Mouse (Mus musculus) ES-Bruce4 (cell line): ENCODE data around the gene Scd3. TPM values are rescaled to one million over a fixed set of nuclear protein-coding genes. Genes with fewer than 3 reads are reported as not detected.

Source experiments
- H3K27ac ChIP-seq: 2 replicates; pipeline ENCODE4 v1.5.1; 2012; ENCODE audit warnings: low read length, inconsistent platforms; ENCODE audit not compliant: insufficient read depth
- H3K27me3 ChIP-seq: 2 replicates; pipeline ENCODE4 v1.6.1; 2012; ENCODE audit warnings: mild to moderate bottlenecking, low read length, inconsistent platforms; ENCODE audit not compliant: control insufficient read depth, poor library complexity, insufficient read depth, severe bottlenecking
- H3K36me3 ChIP-seq: 2 replicates; pipeline ENCODE4 v1.6.1; 2012; ENCODE audit warnings: inconsistent platforms, mild to moderate bottlenecking, low read length, moderate library complexity; ENCODE audit not compliant: control insufficient read depth, poor library complexity, insufficient read depth, severe bottlenecking
- H3K4me1 ChIP-seq: one replicate; pipeline ENCODE4 v1.8.1; 2011; ENCODE audit warnings: low read length; ENCODE audit not compliant: control insufficient read depth, insufficient read depth
- H3K4me3 ChIP-seq: 2 replicates; pipeline ENCODE4 v1.5.1; 2011; ENCODE audit warnings: low read depth, mild to moderate bottlenecking, low read length
- H3K9ac ChIP-seq: 2 replicates; pipeline ENCODE4 v1.6.1; 2012; ENCODE audit warnings: low read depth, mild to moderate bottlenecking, inconsistent platforms; ENCODE audit not compliant: poor library complexity, severe bottlenecking
- H3K9me3 ChIP-seq: replicated peaks from 2 replicates; pipeline ENCODE4 v1.6.1; 2012; ENCODE audit warnings: mild to moderate bottlenecking, low read length, inconsistent platforms; ENCODE audit not compliant: control insufficient read depth, poor library complexity, insufficient read depth, severe bottlenecking
- CTCF ChIP-seq: IDR thresholded peaks from one replicate; pipeline ENCODE4 v1.8.1; 2011; ENCODE audit warnings: low read depth, low read length
- EP300 ChIP-seq: IDR thresholded peaks from 2 replicates; pipeline ENCODE4 v1.6.1; 2011; ENCODE audit warnings: low read depth, low read length; ENCODE audit not compliant: insufficient read depth
- POLR2A ChIP-seq: IDR thresholded peaks from one replicate; pipeline ENCODE4 v1.8.1; 2011; ENCODE audit warnings: low read length; ENCODE audit not compliant: insufficient read depth
- polyA plus RNA-seq: library from polyadenylated mRNA; stranded (reverse); fragments of >200 nt; gene quantifications from 2 replicates; pipeline ENCODE4 v1.2.4, GENCODE M21; 2011; ENCODE audit warnings: low read depth; ENCODE audit not compliant: missing spikeins, insufficient read depth, insufficient read length

The Scd3 gene
- polyA plus RNA-seq, result 2.0 and 3.3 TPM in 2 replicates

DNA sequence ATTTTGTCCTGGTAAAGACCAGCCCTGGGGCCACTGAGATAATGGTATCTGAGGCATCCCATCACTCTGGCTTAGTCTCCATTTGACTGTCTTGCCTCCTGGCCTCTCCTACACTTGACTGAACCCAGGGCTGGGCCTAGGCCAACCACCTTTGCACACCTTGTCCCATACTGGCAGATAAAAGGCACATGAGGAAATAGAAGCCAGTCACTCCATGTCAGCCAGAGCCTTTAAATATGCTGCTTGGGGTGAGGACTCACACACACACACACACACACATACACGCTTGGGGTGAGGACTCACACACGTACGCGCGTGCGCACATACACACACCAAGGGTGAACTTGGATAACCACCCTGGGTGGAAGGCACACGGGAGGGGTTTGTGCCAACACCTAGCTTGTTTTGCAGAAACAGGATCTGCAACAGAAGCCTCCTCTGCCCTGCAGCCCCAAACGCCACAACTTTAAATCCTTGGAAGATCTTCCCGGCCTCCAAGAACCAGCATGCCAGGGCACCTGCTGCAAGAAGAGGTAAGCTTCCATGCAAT is at the start of gene Scd3:
Gene Scd3 (plus strand): TSS at position 255 of the 550 bp plus-strand sequence.
- Histone ChIP-seq H3K9me3 (no peaks in the 10 kb centered on the region), H3K9ac (no peak within 1 kb of the TSS), H3K36me3 (no peaks in the 10 kb centered on the region), H3K4me3 (no peak within 1 kb of the TSS), H3K27me3 (no peaks in the 10 kb centered on the region; the same call in 1 of the 2 replicates), H3K27ac (no peak within 1 kb of the TSS), H3K4me1 (no peaks in the 10 kb centered on the region)
- TF ChIP-seq POLR2A (no peak), CTCF (no peak), EP300 (no peak)

DNA sequence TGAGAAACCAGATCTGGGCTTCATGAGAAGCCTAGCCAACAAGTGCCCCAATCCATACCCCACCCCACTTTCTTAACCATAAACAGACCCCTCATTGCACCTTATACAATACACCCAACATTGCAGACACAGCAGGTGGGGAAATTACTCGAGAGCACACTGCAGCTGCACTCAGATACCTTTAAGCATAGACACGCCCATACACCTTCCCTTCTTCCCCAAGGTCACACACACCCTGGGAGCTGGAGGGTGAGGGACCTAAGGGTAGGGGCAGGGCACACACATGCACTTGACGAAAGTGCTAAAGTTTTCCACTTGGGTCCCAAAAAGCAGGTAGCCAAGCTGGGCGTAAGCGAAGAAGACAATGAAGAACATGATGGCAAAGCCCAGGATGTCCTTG is 49.3 kb upstream of the Scd3 start:
- H3K4me3 ChIP-seq, result no peak overlapping the region
- no peak for TF ChIP-seq POLR2A
- no peak for TF ChIP-seq EP300
- no peak for TF ChIP-seq CTCF
- H3K4me1 ChIP-seq, result no peaks in the 10 kb centered on the region
- no peak overlapping the region for H3K27ac ChIP-seq
- H3K36me3 ChIP-seq, result no peaks in the 10 kb centered on the region
- no peaks in the 10 kb centered on the region for H3K9me3 ChIP-seq
- no peak overlapping the region for H3K9ac ChIP-seq
- H3K27me3 ChIP-seq, result no peaks in the 10 kb centered on the region; the same call in 1 of the 2 replicates

DNA sequence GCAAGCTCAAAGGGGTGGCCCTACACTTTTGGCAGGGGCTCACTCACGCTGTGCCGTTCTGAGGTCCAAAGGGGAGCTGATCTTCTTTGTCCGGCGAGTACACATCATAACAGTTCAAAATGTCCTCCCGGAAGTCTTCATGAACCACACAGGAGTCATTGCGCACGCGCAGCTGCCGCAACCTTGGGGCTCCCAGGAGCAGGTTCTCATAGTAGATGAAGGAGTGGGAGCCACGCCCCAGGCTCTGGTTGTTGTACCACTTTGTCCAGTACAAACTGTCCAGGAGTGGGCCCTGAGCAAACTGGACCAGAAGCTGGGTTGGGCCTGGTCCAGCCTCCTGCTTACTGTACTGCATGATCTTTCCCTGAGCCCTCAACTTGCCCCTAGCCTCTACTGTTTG is 46.1 kb upstream of the Scd3 start:
- no peak overlapping the region for H3K9ac ChIP-seq
- H3K27ac ChIP-seq, result no peak overlapping the region
- H3K9me3 ChIP-seq, result peaks cover 3% of the 10 kb centered on the region; the same call in 1 of the 2 replicates
- no peak for TF ChIP-seq CTCF
- no peak for TF ChIP-seq EP300
- no peak for TF ChIP-seq POLR2A
- no peaks in the 10 kb centered on the region for H3K27me3 ChIP-seq
- H3K36me3 ChIP-seq, result no peaks in the 10 kb centered on the region
- no peak overlapping the region for H3K4me3 ChIP-seq
- no peaks in the 10 kb centered on the region for H3K4me1 ChIP-seq

DNA sequence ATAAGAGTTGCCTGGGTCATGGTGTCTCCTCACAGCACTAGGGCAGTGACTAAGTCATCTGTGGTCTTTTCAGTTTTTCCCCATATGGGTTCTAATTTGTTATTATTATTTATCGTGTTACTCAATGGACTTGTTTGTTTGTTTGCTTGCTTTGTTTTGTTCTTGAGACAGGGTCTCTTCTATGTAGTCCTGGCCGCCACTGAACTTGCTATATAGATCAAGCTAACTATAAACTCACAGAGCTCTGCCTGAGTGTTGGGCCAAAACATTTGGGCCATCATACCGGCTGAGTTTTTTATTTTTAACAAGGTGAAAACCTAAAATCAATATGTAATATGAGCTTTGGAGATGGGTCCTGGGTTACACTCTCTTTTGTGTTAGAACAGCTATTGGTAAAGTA is 43.7 kb upstream of the Scd3 start:
- H3K36me3 ChIP-seq, result no peaks in the 10 kb centered on the region
- no peak for TF ChIP-seq EP300
- no peak for TF ChIP-seq POLR2A
- no peak for TF ChIP-seq CTCF
- no peak overlapping the region for H3K4me3 ChIP-seq
- no peaks in the 10 kb centered on the region for H3K27me3 ChIP-seq
- peaks cover 3% of the 10 kb centered on the region; the same call in 1 of the 2 replicates for H3K9me3 ChIP-seq
- no peak overlapping the region for H3K9ac ChIP-seq
- H3K4me1 ChIP-seq, result no peaks in the 10 kb centered on the region
- H3K27ac ChIP-seq, result no peak overlapping the region

DNA sequence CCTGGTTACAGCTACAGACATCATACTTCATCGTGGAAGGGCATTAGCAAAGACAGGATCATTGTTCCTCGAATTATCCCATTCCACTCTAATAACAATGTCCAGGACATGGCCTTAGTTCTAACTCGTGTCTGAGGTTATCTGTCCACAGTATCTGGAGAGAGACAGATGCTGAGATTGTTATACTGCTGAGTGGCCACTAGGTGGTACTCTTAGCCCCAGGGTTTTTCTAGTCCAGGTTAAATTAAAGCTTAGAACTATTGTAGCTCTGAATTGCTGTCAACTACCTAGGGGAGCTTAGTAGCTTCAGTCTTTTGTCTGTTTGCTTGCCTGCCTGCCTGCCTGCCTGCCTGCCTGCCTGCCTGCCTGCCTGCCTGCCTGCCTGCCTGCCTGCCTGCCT is 41.6 kb upstream of the Scd3 start:
- H3K27me3 ChIP-seq, result no peaks in the 10 kb centered on the region
- no peak overlapping the region for H3K4me3 ChIP-seq
- H3K27ac ChIP-seq, result no peak overlapping the region
- H3K4me1 ChIP-seq, result no peaks in the 10 kb centered on the region
- no peaks in the 10 kb centered on the region for H3K36me3 ChIP-seq
- no peak overlapping the region for H3K9ac ChIP-seq
- TF ChIP-seq CTCF (no peak), POLR2A (no peak), EP300 (no peak)
- peaks cover 3% of the 10 kb centered on the region; the same call in 1 of the 2 replicates for H3K9me3 ChIP-seq

DNA sequence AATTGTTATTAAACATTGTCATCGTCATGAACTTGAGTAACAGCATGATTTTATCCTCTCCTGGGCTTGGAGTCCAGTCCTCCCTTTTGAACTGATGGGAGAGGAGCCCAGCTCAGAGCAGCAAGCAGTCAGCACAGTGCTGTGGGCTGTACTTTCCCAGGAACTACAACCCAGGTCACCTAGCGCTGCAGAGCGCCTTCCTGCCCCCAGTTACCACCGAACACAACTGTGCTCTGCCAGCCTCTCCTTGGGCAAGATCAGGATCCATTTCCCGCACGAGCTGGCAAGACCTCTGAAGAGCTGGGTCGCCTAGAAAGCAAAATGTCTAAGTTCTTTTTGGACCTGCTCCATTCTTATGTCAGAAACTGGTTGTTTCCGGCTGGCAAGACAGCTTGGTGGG is 28.2 kb upstream of the Scd3 start:
- TF ChIP-seq POLR2A (no peak), EP300 (no peak), CTCF (no peak)
- no peaks in the 10 kb centered on the region; the same call in 1 of the 2 replicates for H3K9me3 ChIP-seq

More for the DNA sequence above, 28.2 kb upstream of the Scd3 start:
- Histone ChIP-seq H3K27me3 (0 out of 2 replicates have a peak, but pooled peaks cover 1% of the 10 kb centered on the region), H3K4me3 (no peak overlapping the region), H3K4me1 (no peaks in the 10 kb centered on the region), H3K9ac (no peak overlapping the region), H3K36me3 (no peaks in the 10 kb centered on the region), H3K27ac (no peak overlapping the region)
